Mouse (Mus musculus) limb, embryonic 15.5 days (tissue): ENCODE measurements at regions not wholly inside any gene's neighbourhood (a gene's known extent, or its start where the extent isn't known, plus 50 kb on each side); places are given as distances from the start of the nearest gene placed in this dataset.
A peak's percentile ranks its signal among the peaks of the same experiment; 100 is the strongest.

Source experiments
- ATAC-seq: fragments of 200-750 bp; cut with Nextera tagmentation; 2 replicates; pipeline ENCODE4 v1.8.0; 2017; ENCODE audit warnings: low read depth, moderate TSS enrichment; ENCODE audit not compliant: insufficient number of reproducible peaks, low FRiP score, low TSS enrichment
- H3K27ac ChIP-seq: fragments of 300-500 bp; sonication (generic); 2 replicates; pipeline ENCODE4 v1.5.1; 2015; ENCODE audit warnings: moderate library complexity, mild to moderate bottlenecking, inconsistent platforms
- H3K27me3 ChIP-seq: fragments of 300-500 bp; sonication (generic); 2 replicates; pipeline ENCODE4 v1.6.1; 2015; ENCODE audit warnings: inconsistent platforms
- H3K36me3 ChIP-seq: fragments of 300-500 bp; sonication (generic); 2 replicates; pipeline ENCODE4 v1.6.1; 2015; ENCODE audit warnings: inconsistent platforms
- H3K4me1 ChIP-seq: fragments of 300-500 bp; sonication (generic); 2 replicates; pipeline ENCODE4 v1.6.1; 2015; ENCODE audit warnings: inconsistent platforms
- H3K4me2 ChIP-seq: fragments of 300-500 bp; sonication (generic); 2 replicates; pipeline ENCODE4 v1.6.1; 2015; ENCODE audit warnings: mild to moderate bottlenecking, inconsistent platforms
- H3K4me3 ChIP-seq: fragments of 300-500 bp; sonication (generic); 2 replicates; pipeline ENCODE4 v1.5.1; 2015; ENCODE audit warnings: mild to moderate bottlenecking, inconsistent platforms
- H3K9ac ChIP-seq: fragments of 300-500 bp; sonication (generic); 2 replicates; pipeline ENCODE4 v1.6.1; 2015; ENCODE audit warnings: inconsistent platforms
- H3K9me3 ChIP-seq: fragments of 300-500 bp; sonication (generic); 2 replicates; pipeline ENCODE4 v1.6.1; 2016; ENCODE audit warnings: inconsistent platforms
- WGBS: fragments of 180-500 bp; shearing (Covaris S2); methylation state at CpG from one replicate; pipeline ENCODE4 v1.1.7; 2015; 5-methylcytosine and 5-hydroxymethylcytosine counted together

DNA sequence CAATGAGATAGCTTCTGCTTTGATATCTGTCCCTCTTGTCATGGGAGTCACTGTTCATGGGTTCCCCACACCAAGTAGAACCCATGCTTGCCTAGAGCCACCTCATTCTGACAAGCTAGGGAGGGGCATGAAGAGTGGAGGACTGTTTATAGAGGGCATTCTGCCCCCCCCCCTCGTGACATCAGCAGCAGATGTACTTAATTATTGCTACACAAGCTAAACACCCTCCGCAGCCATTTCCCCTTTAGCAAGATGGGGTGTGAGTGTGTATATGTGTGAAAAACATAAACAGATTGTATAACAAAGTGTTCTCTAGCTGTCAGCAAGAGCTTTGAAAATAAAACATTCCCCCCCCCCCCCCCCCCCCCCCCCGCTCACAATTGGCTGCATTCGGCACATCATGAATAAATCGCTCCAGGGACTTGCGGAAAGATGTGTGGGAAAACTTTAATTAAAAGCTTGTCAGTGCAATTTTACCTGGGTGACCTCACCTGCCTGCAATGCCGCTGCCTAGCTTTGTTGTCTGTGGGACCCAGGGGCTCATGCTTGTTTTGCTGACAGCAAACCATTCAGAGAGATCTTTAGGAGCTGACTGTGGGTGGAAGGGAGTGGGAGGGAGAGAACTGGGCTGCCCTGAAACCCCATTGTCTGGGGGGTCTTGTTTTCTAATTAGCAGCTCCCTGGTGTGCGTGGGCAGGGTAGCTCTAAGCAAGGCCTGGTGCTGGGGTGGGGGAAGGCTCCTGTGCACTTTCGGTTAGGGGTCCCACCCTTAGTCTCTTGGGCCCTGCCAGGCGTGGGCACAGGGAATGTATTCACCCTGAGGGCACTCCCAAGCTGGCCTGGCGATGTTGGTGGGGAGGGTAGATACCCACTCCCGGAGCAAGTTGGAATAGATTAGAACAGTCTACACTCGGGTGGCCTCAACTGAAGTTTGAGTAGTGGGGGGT, 63.4 kb downstream of the Irx2 start:
- peak overlapping the region; percentile 27; the same call in 1 of the 2 replicates for H3K27ac ChIP-seq
- WGBS = 48% methylated on average over 10 of the region's 13 CpGs
- no peaks in the 10 kb centered on the region for H3K36me3 ChIP-seq
- H3K4me2 ChIP-seq = no peak overlapping the region
- no peak for ATAC-seq
- H3K4me3 ChIP-seq = no peak overlapping the region
- H3K9ac ChIP-seq = no peak overlapping the region
- peaks cover 3% of the 10 kb centered on the region; the same call in 1 of the 2 replicates for H3K27me3 ChIP-seq
- H3K4me1 ChIP-seq = no peaks in the 10 kb centered on the region
- H3K9me3 ChIP-seq = no peaks in the 10 kb centered on the region

DNA sequence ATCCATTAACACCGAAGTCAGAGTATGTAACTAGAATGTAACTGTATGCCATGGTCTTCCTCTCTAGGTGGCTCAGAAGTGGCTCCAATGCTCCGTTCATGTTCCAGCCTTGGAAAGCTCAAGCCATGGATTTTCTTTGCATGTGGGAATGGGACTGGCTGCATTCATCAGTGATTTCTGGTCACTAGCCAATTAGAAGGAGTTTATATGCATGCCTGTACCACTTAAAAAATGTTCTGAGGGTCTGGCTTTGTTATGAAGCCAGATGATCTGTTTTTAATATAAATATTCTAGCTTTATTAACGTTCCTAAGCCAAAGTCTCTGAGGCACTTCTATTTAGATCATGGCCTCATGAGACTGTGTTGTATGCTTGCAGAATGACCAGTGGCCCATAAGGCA, 78.8 kb downstream of the Irx2 start:
- Histone ChIP-seq H3K4me3 (no peak overlapping the region), H3K27me3 (no peaks in the 10 kb centered on the region), H3K4me1 (peaks cover 9% of the 10 kb centered on the region; the same call in 1 of the 2 replicates), H3K36me3 (no peaks in the 10 kb centered on the region), H3K9ac (no peak overlapping the region), H3K9me3 (no peaks in the 10 kb centered on the region), H3K27ac (no peak overlapping the region), H3K4me2 (no peak overlapping the region)
- 38% methylated on average over 3 of the region's 3 CpGs for WGBS
- no peak for ATAC-seq

DNA sequence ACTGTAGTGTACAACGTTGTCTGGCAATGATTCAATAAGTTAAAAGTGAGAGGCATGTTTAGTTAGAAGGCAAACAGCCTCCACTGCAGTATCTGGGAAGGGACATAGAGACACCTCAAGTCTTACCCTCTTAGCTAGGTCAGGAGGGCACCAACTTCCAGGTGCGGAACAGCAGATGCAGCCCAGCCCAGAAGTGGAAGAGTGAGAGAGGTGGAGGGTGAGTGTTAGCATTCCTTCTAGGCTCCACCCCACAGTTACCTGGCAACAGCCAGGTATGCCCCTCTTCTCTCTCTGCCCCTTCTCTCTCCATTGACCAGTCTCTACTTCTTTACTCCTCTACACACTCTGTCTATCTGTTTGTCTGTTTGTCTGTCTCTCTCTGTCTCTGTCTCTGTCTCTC, 80.1 kb downstream of the Irx2 start:
- Histone ChIP-seq H3K4me1 (peaks cover 9% of the 10 kb centered on the region; the same call in 1 of the 2 replicates), H3K27ac (no peak overlapping the region), H3K4me2 (no peak overlapping the region), H3K27me3 (no peaks in the 10 kb centered on the region), H3K4me3 (no peak overlapping the region), H3K9ac (no peak overlapping the region), H3K36me3 (no peaks in the 10 kb centered on the region), H3K9me3 (no peaks in the 10 kb centered on the region)
- WGBS = 51% methylated on average over 2 of the region's 2 CpGs
- no peak for ATAC-seq

DNA sequence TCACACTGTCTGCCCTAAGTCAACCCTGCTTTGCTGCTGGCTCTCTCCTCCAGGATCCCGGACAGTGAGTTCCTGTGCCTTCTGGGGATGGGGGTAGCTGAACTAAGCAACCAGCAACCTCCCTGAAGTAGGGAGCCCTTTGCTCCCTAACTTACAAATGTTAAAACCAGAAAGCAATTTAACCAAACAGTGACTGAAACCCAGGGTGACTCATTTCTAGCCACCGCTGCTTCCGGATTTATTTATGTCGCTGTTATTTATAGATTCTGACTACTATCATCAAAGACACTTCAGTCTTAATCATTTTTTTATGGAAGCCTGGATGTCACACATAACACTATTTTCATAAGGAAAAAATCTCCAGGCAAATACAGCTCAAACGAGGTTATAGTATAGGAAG, 81.4 kb downstream of the Irx2 start:
- ATAC-seq = no peak
- no peak overlapping the region for H3K9ac ChIP-seq
- no peaks in the 10 kb centered on the region for H3K9me3 ChIP-seq
- H3K27ac ChIP-seq = no peak overlapping the region
- H3K4me2 ChIP-seq = no peak overlapping the region
- H3K4me1 ChIP-seq = peaks cover 9% of the 10 kb centered on the region; the same call in 1 of the 2 replicates
- no peaks in the 10 kb centered on the region for H3K27me3 ChIP-seq
- no peak overlapping the region for H3K4me3 ChIP-seq
- WGBS = 56% methylated on average over 5 of the region's 5 CpGs
- H3K36me3 ChIP-seq = no peaks in the 10 kb centered on the region

DNA sequence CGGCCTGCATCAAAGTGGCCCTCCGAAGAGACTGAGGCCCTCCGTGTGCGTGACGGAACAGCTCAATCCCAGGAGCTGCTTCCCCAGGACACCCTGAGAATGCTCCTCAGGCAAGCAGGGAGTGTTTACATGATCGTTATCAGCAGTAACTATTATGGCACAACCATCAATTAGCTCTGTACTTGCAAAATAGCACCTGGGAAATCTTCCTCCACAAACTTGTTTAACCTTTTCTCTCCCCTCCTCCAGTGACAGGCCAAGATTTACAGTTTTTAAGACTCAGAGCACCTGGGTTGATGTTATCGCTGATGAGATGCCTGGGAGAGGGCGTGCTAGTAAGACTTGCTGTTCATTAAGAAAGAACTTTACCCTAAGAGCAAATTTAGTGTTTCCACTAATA, 82.5 kb downstream of the Irx2 start:
- no peak overlapping the region for H3K9ac ChIP-seq
- H3K27ac ChIP-seq = no peak overlapping the region
- no peaks in the 10 kb centered on the region for H3K9me3 ChIP-seq
- peaks cover 8% of the 10 kb centered on the region; the same call in 1 of the 2 replicates for H3K4me1 ChIP-seq
- ATAC-seq = peak; percentile 40; the same call in 1 of the 2 replicates
- H3K4me3 ChIP-seq = no peak overlapping the region
- no peaks in the 10 kb centered on the region for H3K27me3 ChIP-seq
- no peaks in the 10 kb centered on the region for H3K36me3 ChIP-seq
- 38% methylated on average over 8 of the region's 8 CpGs for WGBS
- no peak overlapping the region for H3K4me2 ChIP-seq

DNA sequence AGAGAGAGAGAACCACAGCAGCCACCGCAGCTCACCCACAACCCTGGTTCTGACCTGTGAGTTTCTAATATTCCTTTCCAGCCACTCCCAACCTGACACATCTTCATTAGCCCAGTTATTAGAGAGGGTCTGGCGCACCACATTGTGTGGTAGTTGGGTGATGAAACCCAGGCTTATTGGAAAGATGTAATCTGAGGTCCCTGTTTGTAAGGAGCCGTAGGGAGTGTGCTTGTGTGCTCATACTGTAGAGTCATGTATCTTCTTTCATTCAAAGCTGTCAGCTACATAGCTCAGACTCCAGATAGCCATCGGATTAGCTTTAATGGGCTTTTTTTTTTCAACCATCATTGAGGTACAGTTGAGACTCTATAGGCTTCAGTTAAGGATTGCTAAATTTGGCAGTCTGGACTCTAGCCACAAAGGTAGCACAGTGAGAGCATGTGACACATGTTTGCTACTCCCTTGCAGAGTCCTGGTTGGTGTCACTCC, 83.3 kb downstream of the Irx2 start:
- Histone ChIP-seq H3K4me2 (no peak overlapping the region), H3K27ac (no peak overlapping the region), H3K9me3 (no peaks in the 10 kb centered on the region), H3K9ac (no peak overlapping the region), H3K36me3 (no peaks in the 10 kb centered on the region), H3K27me3 (no peaks in the 10 kb centered on the region), H3K4me3 (no peak overlapping the region), H3K4me1 (peaks cover 9% of the 10 kb centered on the region; the same call in 1 of the 2 replicates)
- 55% methylated on average over 4 of the region's 4 CpGs for WGBS
- ATAC-seq = no peak

DNA sequence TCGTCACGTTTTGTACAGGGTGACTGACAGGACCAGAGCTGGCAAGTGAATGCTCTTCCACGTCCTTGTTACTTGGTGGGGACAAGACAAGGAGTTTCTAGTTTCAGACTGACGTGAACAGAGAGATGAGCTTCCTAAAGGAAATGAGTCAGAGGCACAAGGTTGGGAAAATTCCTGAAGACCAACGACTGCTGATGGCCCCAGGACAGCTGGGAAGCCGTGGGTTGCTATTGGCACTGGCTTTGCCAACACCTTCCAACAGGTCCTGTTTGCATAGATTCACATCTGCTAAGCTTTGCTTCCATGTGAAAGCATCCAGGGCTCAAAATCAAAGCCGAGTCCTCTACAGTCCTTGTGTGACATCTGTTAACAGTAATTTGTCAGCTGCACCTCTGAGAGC, 86.2 kb downstream of the Irx2 start:
- H3K9ac ChIP-seq = no peak overlapping the region
- 33% methylated on average over 7 of the region's 7 CpGs for WGBS
- no peak overlapping the region for H3K27ac ChIP-seq
- peaks cover 2% of the 10 kb centered on the region; the same call in 1 of the 2 replicates for H3K4me1 ChIP-seq
- H3K4me3 ChIP-seq = no peak overlapping the region
- no peaks in the 10 kb centered on the region for H3K27me3 ChIP-seq
- no peak for ATAC-seq
- no peak overlapping the region for H3K4me2 ChIP-seq
- no peaks in the 10 kb centered on the region for H3K36me3 ChIP-seq
- H3K9me3 ChIP-seq = no peaks in the 10 kb centered on the region

DNA sequence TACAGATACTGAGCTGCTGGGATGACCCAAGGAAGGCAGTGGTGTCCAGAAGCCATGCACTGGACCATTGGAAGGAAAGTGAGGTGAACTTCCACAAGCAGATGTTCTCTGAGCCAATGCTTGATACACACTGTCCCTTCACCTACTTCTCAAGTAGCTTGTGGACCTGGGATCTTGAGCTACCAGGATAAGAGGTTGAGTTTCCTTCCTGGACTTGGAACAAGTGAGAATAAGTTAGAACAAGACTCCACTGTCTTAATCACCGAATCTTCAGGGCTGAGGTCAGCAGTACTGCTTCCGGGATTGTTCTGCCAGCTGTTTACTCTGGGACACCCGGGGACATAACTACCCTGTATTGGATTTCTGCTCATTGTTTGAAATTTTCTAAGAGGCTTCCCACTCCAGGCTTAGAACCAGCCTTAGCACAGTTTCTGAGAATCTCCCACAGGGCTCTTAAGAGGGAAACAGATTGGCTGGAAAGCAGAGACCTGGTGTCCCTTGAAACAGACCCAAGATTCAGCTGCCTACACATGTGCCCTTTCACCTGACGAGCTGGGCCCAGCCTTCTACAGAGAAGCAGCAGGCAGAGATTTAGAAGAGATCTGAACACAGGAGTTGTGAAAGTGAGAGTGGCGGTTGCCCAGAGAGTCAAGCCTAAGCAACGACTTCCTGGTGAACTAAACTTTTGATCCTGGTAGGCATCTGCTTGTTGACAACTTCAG, 87.5 kb downstream of the Irx2 start:
- no peaks in the 10 kb centered on the region for H3K36me3 ChIP-seq
- no peak for ATAC-seq
- no peaks in the 10 kb centered on the region for H3K9me3 ChIP-seq
- H3K4me2 ChIP-seq = no peak overlapping the region
- WGBS = 56% methylated on average over 6 of the region's 6 CpGs
- no peak overlapping the region for H3K4me3 ChIP-seq
- no peak overlapping the region for H3K27ac ChIP-seq
- H3K4me1 ChIP-seq = peaks cover 2% of the 10 kb centered on the region; the same call in 1 of the 2 replicates
- H3K27me3 ChIP-seq = no peaks in the 10 kb centered on the region
- no peak overlapping the region for H3K9ac ChIP-seq

DNA sequence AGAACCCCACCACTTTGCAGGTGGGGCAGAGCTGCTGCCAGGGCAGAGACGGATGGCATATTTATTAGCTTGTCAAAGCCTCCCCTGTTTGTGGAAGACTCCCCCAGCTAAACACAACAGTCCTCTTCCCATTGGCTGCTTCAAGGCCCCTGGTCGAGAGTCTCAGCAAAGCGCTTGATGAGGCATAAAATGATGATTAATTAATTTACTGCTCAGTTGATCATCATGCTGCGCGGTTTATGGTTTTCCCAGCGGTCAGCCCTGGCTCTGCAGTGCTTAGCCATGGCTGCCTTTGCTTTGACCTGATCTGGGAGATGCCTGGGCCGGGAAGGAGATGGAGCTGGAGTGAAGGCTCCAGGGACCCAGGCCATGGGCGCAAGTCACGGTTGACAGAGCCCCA, 98.5 kb downstream of the Irx2 start:
- ATAC-seq = no peak
- 48% methylated on average over 9 of the region's 9 CpGs for WGBS
- H3K4me1 ChIP-seq = 0 out of 2 replicates have a peak, but pooled peaks cover 2% of the 10 kb centered on the region
- H3K4me2 ChIP-seq = no peak overlapping the region
- no peak overlapping the region for H3K9ac ChIP-seq
- no peaks in the 10 kb centered on the region for H3K36me3 ChIP-seq
- no peaks in the 10 kb centered on the region for H3K9me3 ChIP-seq
- H3K27me3 ChIP-seq = no peaks in the 10 kb centered on the region; the same call in 1 of the 2 replicates
- H3K27ac ChIP-seq = no peak overlapping the region
- no peak overlapping the region for H3K4me3 ChIP-seq

DNA sequence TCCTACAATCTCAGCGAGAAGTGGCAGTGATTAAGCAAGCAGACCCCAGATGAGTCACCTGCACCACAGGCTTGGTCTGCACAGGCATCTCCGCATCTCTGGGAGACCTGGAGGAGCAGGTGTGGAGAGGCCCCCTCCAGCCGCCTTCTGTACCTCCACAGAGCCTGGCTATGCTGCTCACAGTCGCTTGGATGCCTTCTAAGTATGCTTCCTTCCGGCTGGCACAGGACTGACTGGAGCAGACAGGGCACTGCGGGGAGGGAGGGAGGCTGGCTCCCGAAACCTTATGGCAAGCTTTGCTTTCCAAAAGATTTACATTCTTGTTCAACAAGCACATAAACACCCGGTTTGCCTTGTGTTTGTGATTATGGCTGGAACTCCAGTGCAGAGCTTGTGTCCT, 107.3 kb downstream of the Irx2 start:
- H3K9ac ChIP-seq = no peak overlapping the region
- no peaks in the 10 kb centered on the region for H3K36me3 ChIP-seq
- ATAC-seq = no peak
- H3K27ac ChIP-seq = 0 out of 2 replicates have a peak overlapping the region, but pooled peaks have one; percentile 27
- H3K4me2 ChIP-seq = no peak overlapping the region
- no peaks in the 10 kb centered on the region for H3K9me3 ChIP-seq
- no peaks in the 10 kb centered on the region; the same call in 1 of the 2 replicates for H3K4me1 ChIP-seq
- WGBS = 38% methylated on average over 8 of the region's 8 CpGs
- H3K4me3 ChIP-seq = no peak overlapping the region
- peaks cover 4% of the 10 kb centered on the region; the same call in 1 of the 2 replicates for H3K27me3 ChIP-seq

DNA sequence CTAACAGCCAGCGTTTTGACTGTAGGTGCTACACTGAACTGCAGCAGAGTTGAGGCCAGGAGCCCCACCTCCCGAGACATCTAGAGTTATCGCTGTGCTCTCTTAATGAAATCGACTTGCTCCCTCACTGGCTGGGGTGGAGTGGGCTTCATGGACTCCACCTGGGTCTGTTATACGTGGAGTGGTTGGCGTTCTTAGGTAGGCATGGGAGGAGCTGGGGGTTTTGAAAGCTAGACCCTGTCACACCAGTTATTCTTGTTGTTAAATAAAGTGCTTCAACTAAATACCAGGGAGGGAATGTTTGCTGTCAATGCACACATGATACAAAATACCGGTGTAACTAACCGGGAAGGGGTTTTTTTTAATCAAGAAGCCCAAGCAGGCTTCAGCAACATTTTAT, 108.4 kb downstream of the Irx2 start:
- Histone ChIP-seq H3K27ac (no peak overlapping the region), H3K4me1 (no peaks in the 10 kb centered on the region; the same call in 1 of the 2 replicates), H3K4me3 (no peak overlapping the region), H3K9me3 (no peaks in the 10 kb centered on the region), H3K9ac (no peak overlapping the region), H3K27me3 (peaks cover 4% of the 10 kb centered on the region; the same call in 1 of the 2 replicates), H3K36me3 (no peaks in the 10 kb centered on the region), H3K4me2 (no peak overlapping the region)
- WGBS = 55% methylated on average over 8 of the region's 8 CpGs
- ATAC-seq = peak; percentile 45; the same call in 1 of the 2 replicates

DNA sequence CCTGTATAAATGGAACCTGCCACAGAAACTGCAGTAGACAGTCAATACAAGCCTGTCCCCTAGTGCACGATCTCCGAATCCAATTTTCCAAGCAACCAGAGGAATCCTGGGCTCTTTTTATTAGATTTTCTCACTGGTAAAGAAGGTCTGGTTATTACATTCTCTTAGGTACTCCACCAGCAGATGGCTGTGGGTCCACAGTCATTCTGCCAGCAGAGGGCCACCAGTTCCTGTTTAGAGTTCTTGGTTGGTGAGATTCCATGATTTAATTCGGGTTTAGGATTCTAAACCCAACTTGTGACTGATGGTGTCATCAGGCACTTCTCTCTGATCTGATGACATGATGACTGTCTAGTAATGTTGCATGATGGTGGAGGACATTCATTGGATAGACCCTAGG, 118.6 kb downstream of the Irx2 start:
- Histone ChIP-seq H3K9ac (no peak overlapping the region), H3K27me3 (no peaks in the 10 kb centered on the region), H3K4me1 (no peaks in the 10 kb centered on the region), H3K9me3 (no peaks in the 10 kb centered on the region), H3K4me3 (no peak overlapping the region), H3K4me2 (no peak overlapping the region), H3K27ac (no peak overlapping the region), H3K36me3 (no peaks in the 10 kb centered on the region)
- WGBS = 69% methylated on average over 3 of the region's 3 CpGs
- no peak for ATAC-seq
